Mouse (Mus musculus): Measurements from ENCODE around the gene Pask. TPM values are rescaled to one million over a fixed set of nuclear protein-coding genes. Genes with fewer than 3 reads are reported as not detected.
"Not testable (repeated sequence)": the region's sequence is repeated elsewhere in the genome, so short reads cannot be mapped to it uniquely, and the experiment has no call there.

Pask gene
- 1 to 10 TPM in 1 of 2 experiments, under 1 TPM in 1; 0.82 to 1.4 TPM for polyA plus RNA-seq (2017; shearing (Covaris generic))

DNA sequence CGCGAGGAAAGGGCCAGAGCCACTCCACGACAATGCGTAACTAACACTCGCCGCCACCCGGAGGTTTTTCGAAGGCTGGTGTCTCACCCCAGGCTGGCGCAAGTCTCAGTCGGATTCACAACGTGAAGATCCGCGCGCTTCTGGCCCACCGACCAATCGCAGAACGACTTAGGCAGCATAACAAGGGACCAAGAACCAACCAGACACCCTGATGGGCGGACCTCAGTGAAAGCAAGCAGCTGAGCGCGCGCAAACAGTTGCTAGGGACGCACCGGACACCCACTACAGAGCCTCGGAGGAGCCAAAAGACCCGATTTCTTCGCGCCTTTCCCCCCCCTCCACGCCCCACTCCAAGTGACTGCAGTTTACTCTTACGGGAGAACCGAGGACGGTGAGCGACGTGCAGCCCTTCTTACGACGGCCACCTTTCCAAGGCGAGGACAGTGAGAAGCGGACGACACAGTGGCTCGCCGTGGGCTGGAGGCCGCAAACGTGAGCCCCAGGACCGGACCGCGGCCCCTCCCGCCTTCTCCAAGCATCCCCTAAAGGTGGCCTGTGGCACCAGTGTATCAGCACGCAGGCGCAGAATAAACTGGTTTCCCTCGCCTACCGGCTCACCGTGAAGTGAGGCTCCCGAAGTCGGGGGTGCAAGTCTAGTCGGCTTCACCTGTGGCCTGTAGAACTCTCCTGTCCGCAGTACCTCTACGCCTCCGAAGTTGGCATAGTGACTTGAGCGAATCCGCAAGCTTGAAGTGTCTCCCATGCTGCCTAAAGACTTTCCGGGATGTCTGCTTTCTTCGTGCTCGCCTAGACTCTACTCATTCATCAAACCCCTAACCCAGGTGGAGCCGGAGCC is at the start of gene Pask, which contains the start of gene Ppp1r7:
Pask (minus strand) TSS at position 835 of the 856 bp plus-strand sequence.
Ppp1r7 (plus strand) TSS at position 207 of the 856 bp plus-strand sequence.
- ATAC-seq = peak; percentile 91

DNA sequence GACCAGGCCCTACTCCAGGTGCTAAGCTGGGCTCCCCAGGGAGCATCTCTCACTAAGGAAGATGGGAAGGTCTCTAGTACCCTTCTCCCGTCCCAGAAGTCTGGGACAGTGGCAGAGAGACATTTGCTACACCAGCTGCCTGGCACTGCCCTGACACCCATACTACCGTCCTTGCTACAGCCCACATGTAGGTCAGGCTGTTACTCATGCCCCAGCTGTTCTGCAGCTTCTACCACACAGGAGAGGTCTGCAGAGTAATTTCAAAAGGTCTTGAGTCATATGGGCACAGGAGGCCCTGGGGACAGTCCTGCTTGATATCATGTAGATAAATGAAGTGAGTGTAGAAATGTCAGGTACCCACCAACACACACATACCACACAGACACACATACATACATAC is 45.6 kb upstream of the Pask start:
- no peak for ATAC-seq

DNA sequence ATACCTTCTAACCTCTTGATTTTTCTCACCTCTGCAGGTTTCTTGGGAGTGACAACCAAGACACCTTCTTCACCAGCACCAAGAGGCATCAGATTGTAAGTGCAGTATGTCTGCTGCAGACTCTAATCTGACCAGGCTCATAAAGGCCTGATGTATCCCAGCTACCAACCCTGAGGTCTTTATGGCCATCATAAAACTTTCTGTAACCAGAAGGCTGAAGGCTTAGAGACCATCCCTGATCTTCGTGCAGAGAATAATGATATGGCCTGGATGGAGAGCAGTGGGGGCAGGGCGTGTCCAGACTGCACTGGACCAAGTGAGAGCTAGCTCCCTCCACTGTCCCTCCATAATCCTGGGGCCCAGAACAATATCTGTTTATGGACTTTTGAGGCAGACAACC is 43.9 kb upstream of the Pask start:
- ATAC-seq = no peak

DNA sequence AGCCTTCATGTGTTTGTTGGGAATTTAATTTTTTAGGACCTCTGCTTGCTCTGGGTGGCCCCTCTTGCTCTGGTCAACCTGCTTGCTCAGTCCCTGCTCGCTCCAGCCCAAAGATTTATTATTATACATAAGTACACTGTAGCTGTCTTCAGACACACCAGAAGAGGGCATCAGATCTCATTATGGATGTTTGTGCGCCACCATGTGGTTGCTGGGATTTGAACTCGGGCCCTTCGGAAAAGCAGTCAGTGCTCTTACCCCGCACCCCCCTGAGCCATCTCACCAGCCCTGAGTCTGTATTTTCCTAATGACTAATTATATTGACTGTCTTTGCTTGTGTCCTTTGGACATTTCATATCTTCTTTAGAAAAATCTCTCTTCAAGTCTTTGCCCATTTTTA is 35.8 kb upstream of the Pask start:
- ATAC-seq = no peak

DNA sequence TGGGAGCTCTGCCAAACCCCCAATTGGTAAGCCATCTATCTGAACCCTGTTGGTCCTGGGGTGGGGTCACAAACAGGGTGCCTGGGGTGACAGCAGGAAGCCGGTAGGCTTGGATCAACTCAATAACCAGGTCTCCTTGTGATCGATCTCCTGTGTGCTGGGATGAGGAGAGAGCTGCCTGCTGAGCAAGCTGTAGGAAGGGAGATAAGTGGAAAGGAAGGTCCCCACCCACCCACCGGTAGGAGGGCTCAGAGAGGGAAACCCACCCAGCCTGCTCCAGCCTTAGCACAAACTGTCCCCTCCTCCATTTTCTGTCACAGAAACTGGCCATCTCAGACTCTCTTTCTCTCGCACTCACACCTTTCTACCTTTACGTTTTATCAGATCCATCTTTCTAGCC is 34.0 kb upstream of the Pask start:
- ATAC-seq = no peak

DNA sequence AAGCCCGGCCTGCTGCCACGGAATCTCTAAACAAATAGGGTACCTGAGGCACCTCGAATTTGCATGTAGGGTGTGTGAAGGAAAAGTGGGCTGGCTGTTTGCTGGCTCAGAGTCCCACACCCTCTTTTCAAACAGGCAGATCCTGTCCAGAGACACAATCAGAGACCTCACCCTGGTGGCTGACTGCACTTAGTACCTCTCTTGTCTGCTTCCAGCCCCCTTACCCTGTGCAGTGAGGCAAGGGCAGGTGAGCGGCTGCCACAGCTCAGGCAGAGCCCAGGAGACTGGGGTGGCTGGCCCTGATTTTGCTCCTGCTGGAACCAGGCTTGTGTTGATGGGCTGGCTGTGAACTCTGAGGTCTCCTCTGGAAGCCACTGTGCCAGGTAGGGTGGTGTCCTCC is 30.4 kb upstream of the Pask start, which contains the start of gene Ano7:
Ano7 (plus strand) TSS at position 266 of the 400 bp plus-strand sequence.
- no peak for ATAC-seq

DNA sequence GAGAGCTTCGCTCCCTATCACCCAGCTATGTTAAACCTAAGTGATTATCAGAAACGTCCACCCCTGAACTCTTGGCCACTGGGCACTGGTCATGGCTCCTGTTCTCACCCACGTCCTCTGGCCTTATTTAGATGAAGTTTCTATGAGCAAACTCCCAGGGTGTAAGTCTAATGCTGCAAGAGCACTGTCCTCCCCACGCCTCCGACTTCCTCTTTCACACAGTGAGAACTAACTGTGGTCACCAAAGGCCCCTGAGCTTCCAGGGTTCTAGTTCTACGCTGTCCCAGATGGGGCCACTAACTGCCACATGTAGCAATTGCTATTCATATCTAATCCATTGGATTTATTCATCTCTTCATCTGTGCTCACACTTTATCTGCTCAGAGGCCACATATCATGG is 22.4 kb upstream of the Pask start:
- no peak for ATAC-seq

DNA sequence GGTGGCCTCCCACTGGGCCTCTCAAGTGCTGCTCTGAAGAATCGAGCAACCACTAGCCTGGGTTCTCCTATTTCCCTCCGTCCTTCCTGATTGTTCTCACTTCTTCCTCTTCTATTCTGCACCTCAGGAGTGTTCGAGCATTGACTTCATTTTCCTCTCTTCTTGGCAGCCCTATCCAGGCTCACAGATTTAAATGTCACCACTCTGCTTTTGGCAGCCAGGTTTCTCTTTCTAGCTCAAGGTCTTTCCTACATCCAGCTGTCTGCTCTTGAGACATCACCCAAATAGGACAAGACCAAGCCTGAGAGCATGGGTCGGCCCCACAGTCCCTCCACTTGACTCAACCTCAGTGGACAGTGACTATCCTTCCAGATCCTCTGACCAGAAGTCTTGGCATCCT is 19.4 kb upstream of the Pask start:
- ATAC-seq = no peak

DNA sequence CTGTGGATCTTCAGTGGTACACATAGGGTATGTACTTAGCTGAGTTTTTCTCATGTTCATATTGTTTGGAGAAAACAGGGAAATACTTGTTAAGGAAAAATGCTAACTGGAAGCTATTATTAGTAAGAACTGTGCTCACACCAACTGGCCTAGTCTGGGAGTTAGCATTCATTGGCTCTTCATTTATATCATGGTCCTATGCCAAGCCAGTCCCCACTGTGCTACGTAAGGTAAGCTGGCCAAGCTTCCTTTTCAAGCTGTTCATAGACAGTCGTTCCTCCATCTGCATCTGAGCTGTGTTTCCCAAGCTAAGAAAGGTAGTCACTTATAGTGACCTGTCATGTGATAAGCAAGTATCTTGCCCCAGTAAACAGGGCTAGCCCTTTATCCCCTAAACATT is 9.4 kb upstream of the Pask start:
- no peak for ATAC-seq

DNA sequence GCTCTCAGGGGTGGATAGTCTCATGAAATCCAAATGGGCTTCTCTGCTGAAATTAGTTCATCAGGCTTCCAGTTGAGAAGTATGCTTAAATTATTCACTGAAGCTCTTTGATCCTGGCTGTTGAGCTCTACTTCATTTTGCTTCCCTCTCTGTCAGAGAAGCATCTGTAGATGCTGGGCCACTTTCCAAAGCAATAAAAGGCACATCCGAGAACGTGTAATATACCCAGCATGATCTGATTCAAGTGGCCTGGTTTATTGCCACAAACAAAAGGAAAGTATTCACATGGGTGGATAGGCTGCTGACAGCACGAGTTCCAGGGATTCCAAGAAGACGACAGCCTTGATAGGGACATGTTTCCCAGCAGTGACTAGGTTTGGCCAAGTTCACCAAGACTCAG is 6.4 kb upstream of the Pask start:
- no peak for ATAC-seq

DNA sequence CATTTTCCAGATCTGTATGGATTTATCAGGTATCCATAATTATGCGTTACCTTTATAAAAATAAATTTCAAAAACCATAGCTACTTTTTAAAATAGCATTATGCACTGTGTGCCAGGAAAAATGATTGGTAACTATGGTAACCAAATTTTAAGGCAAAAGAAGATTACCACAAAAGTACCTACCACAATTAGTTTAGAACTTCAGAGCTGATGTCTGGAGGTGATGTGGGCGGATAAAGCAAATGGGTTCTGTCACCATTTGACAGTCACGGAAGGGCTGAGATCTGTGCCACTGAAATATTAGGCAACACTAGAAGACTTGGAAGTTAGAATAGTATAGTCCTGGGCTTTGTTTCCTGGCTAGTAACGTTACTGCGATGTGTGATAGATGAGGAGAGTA is 3.9 kb upstream of the Pask start:
- ATAC-seq = no peak

DNA sequence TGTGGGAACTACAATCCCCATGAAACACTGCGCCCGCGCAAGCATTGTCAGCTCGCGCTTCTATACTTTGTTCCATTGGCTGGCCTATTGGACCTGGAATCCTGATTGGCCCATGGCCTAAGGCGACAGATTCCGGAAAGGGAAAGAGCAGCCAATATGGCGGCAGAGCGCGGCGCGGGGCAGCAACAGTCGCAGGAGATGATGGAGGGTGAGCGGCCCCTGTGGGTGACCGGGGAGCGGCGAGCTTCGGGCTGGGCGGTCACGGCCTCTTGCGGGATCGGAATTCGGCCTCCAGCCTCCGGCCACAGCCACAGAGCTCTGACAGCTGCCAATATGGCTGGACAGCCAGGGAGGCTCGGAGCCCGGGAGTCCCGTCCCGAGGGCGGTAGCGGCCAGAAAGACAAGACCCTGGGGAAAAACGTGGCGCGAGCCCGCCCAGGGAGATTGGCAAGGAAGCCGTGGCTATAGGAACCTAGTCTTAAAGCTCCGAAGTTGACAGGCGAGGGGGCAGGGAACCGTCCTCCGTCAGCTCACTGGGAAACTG is 294 bp upstream of the Pask start:
- ATAC-seq = peak; percentile 91

DNA sequence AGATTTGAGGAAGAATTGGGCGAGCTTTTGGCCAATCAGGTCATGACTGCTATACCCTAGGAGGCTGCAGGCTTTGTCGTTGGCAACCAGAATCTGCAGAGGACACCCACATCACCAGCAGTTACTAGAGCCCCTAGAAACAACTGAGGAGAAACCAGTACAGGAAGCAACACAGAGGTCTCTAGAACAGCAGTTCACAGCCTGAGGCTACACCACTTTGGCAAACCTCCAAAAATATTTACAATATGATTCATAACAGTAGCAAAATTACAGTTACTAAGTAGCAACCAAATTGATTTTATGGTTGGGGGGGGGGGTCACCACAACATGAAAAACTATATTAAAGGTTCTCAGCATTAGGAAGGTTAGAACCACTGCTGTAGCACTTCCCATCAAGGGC is 8.7 kb downstream of the Pask start:
- ATAC-seq = no peak

DNA sequence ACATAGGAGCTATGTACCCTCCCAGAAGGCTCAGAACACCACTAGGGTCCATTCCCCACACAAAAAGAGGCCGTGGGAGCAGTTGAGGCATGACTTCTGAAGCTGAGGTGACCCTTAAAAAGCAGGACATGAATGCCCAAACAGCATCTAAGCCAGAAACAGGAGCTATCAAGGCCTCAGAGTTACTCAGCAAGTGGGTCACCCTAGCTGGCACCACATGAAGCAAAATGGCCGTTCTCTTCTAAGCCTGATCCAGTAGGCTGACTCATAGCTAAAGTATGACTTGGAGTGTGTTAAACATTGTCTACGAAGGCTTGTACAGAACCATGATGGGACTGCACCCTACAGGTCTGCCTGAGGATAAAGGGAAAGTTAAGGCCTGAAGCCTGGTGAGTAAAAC is 16.8 kb downstream of the Pask start:
- ATAC-seq = no peak

DNA sequence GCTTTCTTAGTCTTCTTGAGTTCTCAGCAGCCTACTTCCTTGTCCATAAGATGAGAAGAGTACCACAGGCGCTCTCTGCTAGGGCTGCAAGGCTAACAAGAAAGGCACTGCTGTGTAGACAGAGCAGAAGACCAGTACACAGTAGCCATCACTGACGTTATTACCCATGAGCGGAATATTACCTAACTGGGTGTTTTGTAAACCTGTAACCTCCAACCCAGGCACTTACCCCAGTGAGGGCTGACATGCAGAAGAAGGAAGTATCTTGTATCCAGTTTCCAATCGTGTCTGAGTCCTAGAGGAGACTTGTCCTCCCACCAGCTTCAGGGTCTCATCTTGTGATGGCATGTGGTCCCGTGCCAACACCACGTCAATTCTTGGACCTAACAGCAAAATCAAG is 19.3 kb downstream of the Pask start:
- no peak for ATAC-seq

DNA sequence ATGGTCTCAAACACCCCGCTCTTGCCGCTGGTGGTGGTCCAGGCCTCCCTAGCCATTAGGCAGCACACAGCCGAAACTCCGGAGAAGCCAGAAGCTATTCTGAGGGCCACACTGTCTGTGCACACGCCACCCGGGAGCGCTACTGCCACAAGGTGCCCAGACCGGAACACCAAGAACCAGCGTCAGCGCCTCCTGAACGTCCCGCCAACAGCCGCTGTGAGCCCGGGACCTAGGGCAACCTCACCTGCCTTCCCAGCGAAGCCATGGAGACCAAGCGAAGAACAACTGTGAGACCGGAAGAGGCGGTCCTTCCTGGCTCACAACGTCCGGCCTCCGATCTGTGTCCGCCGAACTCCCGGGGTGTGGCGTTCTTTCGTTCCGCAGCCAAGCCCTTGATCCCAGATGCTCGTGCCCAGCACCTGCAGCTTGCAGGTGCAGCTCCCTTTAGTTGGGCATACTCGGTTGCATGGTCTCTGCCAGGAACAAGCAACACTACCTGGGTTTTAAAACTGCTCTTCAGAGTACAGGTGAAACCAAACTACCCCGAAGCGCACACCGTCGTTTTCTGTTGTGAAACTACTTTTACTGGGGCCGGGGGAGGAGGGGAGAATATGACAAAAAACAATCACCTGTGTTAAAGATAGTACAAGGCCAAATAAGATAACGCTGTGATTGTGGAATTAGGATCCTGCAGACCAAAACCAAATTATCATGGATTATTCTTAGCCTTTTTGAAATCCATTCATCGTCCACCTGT is 37.5 kb downstream of the Pask start, which contains the start of gene Mterf4:
Mterf4 (minus strand) TSS at position 335 of the 757 bp plus-strand sequence.
- ATAC-seq = peak; percentile 99

DNA sequence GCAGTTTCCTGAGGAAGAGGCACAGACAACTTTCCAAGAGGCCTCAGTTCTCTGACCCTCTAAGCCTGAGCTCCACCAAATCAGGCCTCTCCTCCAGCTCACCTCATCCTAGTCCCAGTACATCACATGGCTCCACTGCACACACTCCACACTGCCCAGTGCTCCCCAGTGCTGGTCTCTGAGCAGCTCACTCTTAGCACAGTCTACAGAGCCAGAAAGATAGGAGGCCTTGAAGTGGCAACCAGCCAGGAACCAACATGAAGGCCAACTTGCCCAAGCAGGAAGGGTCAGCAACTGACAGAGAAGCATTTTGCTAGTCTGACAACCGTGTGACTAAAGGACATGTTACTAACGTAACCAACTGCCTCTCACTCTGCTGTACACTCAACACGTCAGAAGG is 42.7 kb downstream of the Pask start:
- ATAC-seq = no peak

DNA sequence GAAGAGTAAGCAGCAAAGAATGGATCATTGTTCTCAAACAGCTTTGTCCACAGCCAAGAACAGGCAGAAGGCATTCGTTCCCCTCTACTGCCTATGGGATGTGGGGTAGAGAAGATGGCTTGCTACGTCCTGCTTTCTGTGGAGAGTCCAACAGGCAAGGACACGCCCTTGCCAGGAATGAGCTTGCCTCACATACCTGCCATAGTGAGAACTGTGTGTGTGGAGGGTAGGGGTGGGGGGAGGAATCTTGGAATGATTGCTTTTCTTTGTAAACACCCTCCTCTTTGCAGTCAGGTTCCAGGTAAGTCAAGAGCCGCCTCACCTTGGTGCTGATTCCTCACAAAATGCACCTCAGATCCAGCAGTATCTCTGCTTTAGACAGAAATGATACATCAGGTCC is 43.5 kb downstream of the Pask start:
- ATAC-seq = no peak

DNA sequence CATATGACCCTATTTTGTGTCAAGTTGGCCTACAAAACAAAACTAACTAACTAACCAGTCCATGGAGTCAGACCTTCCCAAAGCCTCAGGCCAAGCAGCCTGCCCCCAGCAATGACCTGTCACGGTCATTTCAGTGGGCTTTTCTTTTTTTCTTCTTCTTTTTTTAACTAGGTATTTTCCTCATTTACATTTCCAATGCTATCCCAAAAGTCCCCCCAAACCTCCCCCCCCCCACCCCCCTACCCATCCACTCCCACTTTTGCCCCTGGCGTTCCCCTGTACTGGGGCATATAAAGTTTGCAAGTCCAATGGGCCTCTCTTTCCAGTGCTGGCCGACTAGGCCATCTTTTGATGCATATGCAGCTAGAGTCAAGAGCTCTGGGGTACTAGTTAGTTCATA is 48.8 kb downstream of the Pask start:
- not testable (repeated sequence) for ATAC-seq

DNA sequence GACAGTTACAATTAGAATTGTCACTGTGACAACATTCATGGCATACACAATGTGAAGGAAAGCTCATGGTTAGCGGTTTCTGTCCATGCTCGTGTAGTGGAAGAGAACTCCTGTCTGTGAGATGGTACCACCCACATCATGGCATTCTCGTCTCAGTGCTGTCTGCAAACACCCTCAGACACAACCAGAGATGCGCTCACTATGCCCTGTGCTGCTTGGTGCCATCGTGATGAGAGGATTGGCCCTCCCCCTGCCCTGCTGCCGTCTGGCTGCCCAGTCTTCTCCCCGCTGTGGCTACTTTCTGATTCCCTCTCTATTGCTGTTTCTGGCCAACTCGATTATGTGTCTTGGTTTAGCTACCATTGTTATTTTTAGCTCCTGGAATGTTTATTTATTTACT is 51.3 kb downstream of the Pask start:
- no peak for ATAC-seq

DNA sequence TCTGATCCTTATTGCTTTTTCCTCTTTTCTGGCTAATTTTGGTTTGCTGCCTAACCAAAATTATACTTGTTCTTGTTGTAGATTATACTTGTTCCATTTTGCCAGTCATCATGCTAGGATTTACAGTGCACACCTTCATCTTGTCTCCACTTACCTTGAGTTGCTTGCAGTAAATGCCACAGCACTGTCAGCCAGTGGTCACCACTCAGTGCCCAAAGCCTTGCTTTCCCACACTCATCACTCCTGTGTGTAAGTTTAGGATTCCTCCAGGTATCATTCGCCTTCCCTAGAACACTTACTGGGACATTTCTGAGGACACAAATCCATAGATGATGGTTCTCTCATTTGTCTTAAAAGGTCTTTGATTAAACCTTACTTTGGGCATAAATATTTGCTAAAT is 51.7 kb downstream of the Pask start:
- ATAC-seq = no peak

DNA sequence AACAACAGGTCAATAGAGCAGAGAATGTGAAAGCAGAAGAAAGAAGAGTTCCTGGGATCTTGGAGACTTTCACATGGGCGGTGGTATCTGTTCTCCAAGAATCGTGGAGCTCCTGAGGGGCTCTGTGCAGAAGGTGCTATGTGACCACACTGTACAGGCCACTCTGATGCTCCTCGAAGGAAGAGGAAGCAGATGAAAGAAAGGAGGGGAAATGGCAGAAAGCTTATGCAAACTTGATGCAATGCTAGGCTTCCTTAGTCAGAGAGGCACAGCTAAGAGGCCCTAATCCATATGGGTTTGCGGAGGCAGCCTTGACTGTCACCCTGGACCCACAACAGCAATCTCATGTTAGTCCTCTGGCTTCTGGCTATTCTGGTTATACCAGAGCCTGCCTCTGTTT is 52.3 kb downstream of the Pask start:
- no peak for ATAC-seq

DNA sequence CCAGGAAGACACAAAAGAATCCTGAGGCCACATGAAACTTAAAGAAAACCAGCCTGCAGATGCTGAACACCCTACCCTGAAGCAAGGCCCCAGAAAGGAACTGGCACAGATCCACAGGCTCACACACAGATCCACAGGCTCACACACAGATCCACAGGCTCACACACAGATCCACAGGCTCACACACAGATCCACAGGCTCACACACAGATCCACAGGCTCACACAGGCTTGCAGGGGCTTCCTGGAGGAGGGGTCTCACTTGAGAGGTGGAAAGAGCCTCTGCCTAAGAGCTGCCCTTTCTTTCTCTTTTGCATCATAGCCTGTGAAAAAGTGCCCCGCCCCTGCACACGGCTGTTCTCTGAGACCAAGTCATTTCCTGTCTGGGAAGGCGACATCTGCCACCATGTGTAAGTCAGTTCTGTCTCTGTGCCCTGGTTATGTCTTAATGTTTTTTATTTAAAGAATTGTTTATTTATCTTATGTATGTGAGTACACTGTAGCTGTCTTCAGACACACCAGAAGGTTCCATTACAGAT is 53.5 kb downstream of the Pask start:
- ATAC-seq = peak; percentile 61
